Mouse (Mus musculus) forebrain, embryonic 15.5 days (tissue): ENCODE measurements around the gene Olfr51. TPM values are rescaled to one million over a fixed set of nuclear protein-coding genes. Genes with fewer than 3 reads are reported as not detected.
"Not testable (repeated sequence)": the region's sequence is repeated elsewhere in the genome, so short reads cannot be mapped to it uniquely, and the experiment has no call there.

Source experiments
- ATAC-seq: fragments of 200-750 bp; cut with Nextera tagmentation; replicated peaks from 2 replicates; pipeline ENCODE4 v1.8.0; 2017; ENCODE audit warnings: mild to moderate bottlenecking, moderate TSS enrichment, moderate library complexity
- H3K27ac ChIP-seq: fragments of 300-500 bp; sonication (generic); replicated peaks from 2 replicates; pipeline ENCODE4 v1.5.1; 2015; ENCODE audit warnings: mild to moderate bottlenecking, inconsistent platforms
- H3K27me3 ChIP-seq: fragments of 300-500 bp; sonication (generic); 2 replicates; pipeline ENCODE4 v1.6.1; 2015; ENCODE audit warnings: inconsistent platforms
- H3K36me3 ChIP-seq: fragments of 300-500 bp; sonication (generic); 2 replicates; pipeline ENCODE4 v1.6.1; 2015; ENCODE audit warnings: mild to moderate bottlenecking, inconsistent platforms
- H3K4me1 ChIP-seq: fragments of 300-500 bp; sonication (generic); 2 replicates; pipeline ENCODE4 v1.6.1; 2015; ENCODE audit warnings: inconsistent platforms
- H3K4me2 ChIP-seq: fragments of 300-500 bp; sonication (generic); replicated peaks from 2 replicates; pipeline ENCODE4 v1.6.1; 2015; ENCODE audit warnings: mild to moderate bottlenecking, inconsistent platforms
- H3K4me3 ChIP-seq: fragments of 300-500 bp; sonication (generic); 2 replicates; pipeline ENCODE4 v1.5.1; 2015; ENCODE audit warnings: mild to moderate bottlenecking, inconsistent platforms
- H3K9ac ChIP-seq: fragments of 300-500 bp; sonication (generic); replicated peaks from 2 replicates; pipeline ENCODE4 v1.6.1; 2015; ENCODE audit warnings: mild to moderate bottlenecking, inconsistent platforms
- H3K9me3 ChIP-seq: fragments of 300-500 bp; sonication (generic); 2 replicates; pipeline ENCODE4 v1.6.1; 2016; ENCODE audit warnings: inconsistent platforms
- WGBS: fragments of 180-500 bp; shearing (Covaris S2); methylation state at CpG from one replicate; pipeline ENCODE4 v1.1.7; 2015; ENCODE audit warnings: mixed read lengths; 5-methylcytosine and 5-hydroxymethylcytosine counted together
- polyA plus RNA-seq: library from polyadenylated mRNA; unstranded; fragments of >200 nt; fragmentation: Nextera tagmentation; extraction: Ambion mirVana; gene quantifications from 2 replicates; pipeline ENCODE4 v1.2.1, GENCODE M21; 2015

Olfr51 gene
- polyA plus RNA-seq = not detected in 2 replicates

GRCm38 (mm10) chr11:51003296-51003695, at the start of gene Olfr51:
Gene Olfr51 (plus strand): TSS chr11:51003596.
- H3K36me3 ChIP-seq = no peaks in the 10 kb centered on the region
- H3K27ac ChIP-seq = no peak within 1 kb of the TSS

GRCm38 (mm10) chr11:50953665-50954064, 49.7 kb upstream of the Olfr51 start, which contains the start of gene Prop1:
Gene Prop1 (minus strand): TSS chr11:50953765.
- Histone ChIP-seq H3K9me3 (no peaks in the 10 kb centered on the region), H3K4me2 (no peak within 1 kb of the TSS), H3K27me3 (no peaks in the 10 kb centered on the region), H3K4me3 (no peak within 1 kb of the TSS), H3K4me1 (no peaks in the 10 kb centered on the region), H3K36me3 (no peaks in the 10 kb centered on the region), H3K27ac (no peak within 1 kb of the TSS), H3K9ac (no peak within 1 kb of the TSS)
- no peak for ATAC-seq
- 61% methylated on average over 6 of the region's 6 CpGs for WGBS

More at GRCm38 (mm10) chr11:51003296-51003695, at the start of gene Olfr51:
- H3K4me3 ChIP-seq = no peak within 1 kb of the TSS
- no peak within 1 kb of the TSS for H3K9ac ChIP-seq
- no peaks in the 10 kb centered on the region for H3K27me3 ChIP-seq
- ATAC-seq = no peak
- no peaks in the 10 kb centered on the region for H3K9me3 ChIP-seq
- H3K4me1 ChIP-seq = no peaks in the 10 kb centered on the region
- no peak within 1 kb of the TSS for H3K4me2 ChIP-seq
- WGBS = 82% methylated on average over 5 of the region's 5 CpGs

GRCm38 (mm10) chr11:50964886-50965285, 38.5 kb upstream of the Olfr51 start:
- 91% methylated on average over 2 of the region's 2 CpGs for WGBS
- H3K36me3 ChIP-seq = no peaks in the 10 kb centered on the region

GRCm38 (mm10) chr11:50966230-50966629, 37.2 kb upstream of the Olfr51 start, which contains the start of gene Olfr1378:
Gene Olfr1378 (plus strand): TSS chr11:50966530.
- Histone ChIP-seq H3K9ac (no peak within 1 kb of the TSS), H3K36me3 (no peaks in the 10 kb centered on the region), H3K27me3 (no peaks in the 10 kb centered on the region), H3K4me1 (no peaks in the 10 kb centered on the region), H3K4me2 (no peak within 1 kb of the TSS), H3K4me3 (no peak within 1 kb of the TSS), H3K27ac (no peak within 1 kb of the TSS), H3K9me3 (no peaks in the 10 kb centered on the region)
- no peak for ATAC-seq
- 89% methylated on average over 11 of the region's 11 CpGs for WGBS

More at GRCm38 (mm10) chr11:50964886-50965285, 38.5 kb upstream of the Olfr51 start:
- no peak overlapping the region for H3K27ac ChIP-seq
- ATAC-seq = no peak
- no peaks in the 10 kb centered on the region for H3K9me3 ChIP-seq
- H3K4me2 ChIP-seq = no peak overlapping the region
- H3K4me3 ChIP-seq = no peak overlapping the region
- H3K27me3 ChIP-seq = no peaks in the 10 kb centered on the region
- H3K9ac ChIP-seq = no peak overlapping the region
- no peaks in the 10 kb centered on the region for H3K4me1 ChIP-seq

GRCm38 (mm10) chr11:50977216-50977615, 26.2 kb upstream of the Olfr51 start:
- no peak for ATAC-seq
- H3K9ac ChIP-seq = no peak overlapping the region
- no peaks in the 10 kb centered on the region for H3K4me1 ChIP-seq
- H3K4me2 ChIP-seq = no peak overlapping the region
- no peak overlapping the region for H3K4me3 ChIP-seq
- H3K27me3 ChIP-seq = no peaks in the 10 kb centered on the region
- no peak overlapping the region for H3K27ac ChIP-seq
- no peaks in the 10 kb centered on the region for H3K9me3 ChIP-seq
- 69% methylated on average over 4 of the region's 4 CpGs for WGBS
- no peaks in the 10 kb centered on the region for H3K36me3 ChIP-seq

GRCm38 (mm10) chr11:50981667-50982066, 21.7 kb upstream of the Olfr51 start, which contains the start of gene Olfr1377:
Gene Olfr1377 (plus strand): TSS chr11:50981967.
- Histone ChIP-seq H3K4me3 (no peak within 1 kb of the TSS), H3K9ac (no peak within 1 kb of the TSS), H3K27ac (no peak within 1 kb of the TSS), H3K4me2 (no peak within 1 kb of the TSS), H3K27me3 (no peaks in the 10 kb centered on the region), H3K9me3 (no peaks in the 10 kb centered on the region), H3K36me3 (no peaks in the 10 kb centered on the region), H3K4me1 (no peaks in the 10 kb centered on the region)
- ATAC-seq = no peak
- 51% methylated on average over 5 of the region's 5 CpGs for WGBS

- 70% methylated on average over 5 of the region's 5 CpGs for WGBS
- Histone ChIP-seq H3K4me1 (no peaks in the 10 kb centered on the region), H3K27me3 (no peaks in the 10 kb centered on the region), H3K27ac (no peak overlapping the region), H3K9me3 (no peaks in the 10 kb centered on the region), H3K36me3 (no peaks in the 10 kb centered on the region), H3K9ac (no peak overlapping the region), H3K4me3 (no peak overlapping the region), H3K4me2 (no peak overlapping the region)
- no peak for ATAC-seq
These were observed 8.4 kb downstream of the Olfr51 start for GRCm38 (mm10) chr11:51011821-51012220.

- WGBS = 75% methylated on average over 1 of the region's 1 CpGs
- Histone ChIP-seq H3K4me2 (no peak within 1 kb of the TSS), H3K27me3 (no peaks in the 10 kb centered on the region), H3K36me3 (no peaks in the 10 kb centered on the region), H3K4me1 (no peaks in the 10 kb centered on the region), H3K9ac (no peak within 1 kb of the TSS), H3K9me3 (no peaks in the 10 kb centered on the region), H3K27ac (no peak within 1 kb of the TSS), H3K4me3 (no peak within 1 kb of the TSS)
- ATAC-seq = no peak
These were observed 10.5 kb downstream of the Olfr51 start, which contains the start of gene Olfr54 for GRCm38 (mm10) chr11:51013936-51014335. Gene Olfr54 (plus strand): TSS chr11:51014236.

- Histone ChIP-seq H3K27ac (no peak overlapping the region), H3K4me1 (no peaks in the 10 kb centered on the region), H3K36me3 (no peaks in the 10 kb centered on the region), H3K4me2 (no peak overlapping the region), H3K9ac (no peak overlapping the region), H3K27me3 (no peaks in the 10 kb centered on the region), H3K9me3 (no peaks in the 10 kb centered on the region), H3K4me3 (no peak overlapping the region)
- ATAC-seq = no peak
- 61% methylated on average over 2 of the region's 2 CpGs for WGBS
These were observed 12.9 kb downstream of the Olfr51 start for GRCm38 (mm10) chr11:51016341-51016740.

- H3K4me1 ChIP-seq, H3K27me3 ChIP-seq, H3K27ac ChIP-seq, H3K36me3 ChIP-seq, H3K4me3 ChIP-seq, H3K9ac ChIP-seq, ATAC-seq, H3K9me3 ChIP-seq, H3K4me2 ChIP-seq: not testable (repeated sequence)
- WGBS = 90% methylated on average over 11 of the region's 11 CpGs
These were observed 23.4 kb downstream of the Olfr51 start for GRCm38 (mm10) chr11:51026811-51027210.

GRCm38 (mm10) chr11:51029381-51029780, 26.0 kb downstream of the Olfr51 start:
- H3K27me3 ChIP-seq, H3K4me3 ChIP-seq, H3K9ac ChIP-seq, H3K27ac ChIP-seq, H3K4me1 ChIP-seq, H3K4me2 ChIP-seq, H3K9me3 ChIP-seq, H3K36me3 ChIP-seq, ATAC-seq: not testable (repeated sequence)
- WGBS = 82% methylated on average over 8 of the region's 8 CpGs

GRCm38 (mm10) chr11:51030225-51030624, 26.8 kb downstream of the Olfr51 start:
- H3K9ac ChIP-seq = no peak overlapping the region
- 83% methylated on average over 2 of the region's 2 CpGs for WGBS
- no peaks in the 10 kb centered on the region for H3K36me3 ChIP-seq
- no peak overlapping the region for H3K27ac ChIP-seq
- no peaks in the 10 kb centered on the region for H3K27me3 ChIP-seq
- no peaks in the 10 kb centered on the region for H3K9me3 ChIP-seq
- ATAC-seq = no peak
- H3K4me2 ChIP-seq = no peak overlapping the region
- H3K4me1 ChIP-seq = no peaks in the 10 kb centered on the region
- no peak overlapping the region for H3K4me3 ChIP-seq

- Histone ChIP-seq H3K4me1 (no peaks in the 10 kb centered on the region), H3K9ac (no peak overlapping the region), H3K27me3 (no peaks in the 10 kb centered on the region), H3K4me2 (no peak overlapping the region), H3K9me3 (no peaks in the 10 kb centered on the region), H3K27ac (no peak overlapping the region), H3K4me3 (no peak overlapping the region), H3K36me3 (no peaks in the 10 kb centered on the region)
- ATAC-seq = no peak
- 27% methylated on average over 1 of the region's 1 CpGs for WGBS
These were observed 29.5 kb downstream of the Olfr51 start for GRCm38 (mm10) chr11:51032851-51033250.
